Mouse (Mus musculus): ENCODE results near the gene Carmil3. TPM values are rescaled to one million over a fixed set of nuclear protein-coding genes. Genes with fewer than 3 reads are reported as not detected.
A peak's percentile ranks its signal among the peaks of the same experiment; 100 is the strongest.

Carmil3 gene
- total and polyA plus RNA-seq, 2 experiments from 2014 or later, result 0.56 to 6.1 TPM

DNA sequence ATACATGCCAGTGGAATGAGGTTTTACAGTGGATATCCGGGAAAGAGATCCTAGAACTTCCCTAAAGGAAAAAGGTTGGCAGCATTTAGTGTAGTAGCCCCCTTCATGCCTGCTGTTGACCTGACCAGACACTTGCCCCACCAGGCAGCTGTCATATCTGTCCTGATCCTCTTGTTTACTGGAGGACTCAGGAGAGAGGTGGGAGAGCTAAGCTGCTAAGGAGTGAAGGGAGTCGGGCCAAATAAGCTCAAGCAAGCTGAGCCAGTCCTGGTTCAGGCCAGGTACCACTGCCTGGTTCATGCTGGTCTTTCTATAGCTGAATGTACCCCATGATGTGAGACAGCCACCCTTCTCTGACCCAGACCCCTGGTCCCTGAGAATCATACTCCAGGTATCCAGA, 36.2 kb downstream of the Carmil3 start:
- no peak overlapping the region for H3K4me3 ChIP-seq (ENCODE audit: low read depth, low read length)
- H3K27ac ChIP-seq (ENCODE audit: low read depth), result no peak overlapping the region
- H3K27me3 ChIP-seq (ENCODE audit: control insufficient read depth, insufficient read depth, low read length), result peaks cover 27% of the 10 kb centered on the region
- H3K4me2 ChIP-seq (ENCODE audit: low read depth, low read length), result no peak overlapping the region
- no peaks in the 10 kb centered on the region for H3K9me3 ChIP-seq (replicated peaks; ENCODE audit: control insufficient read depth, low read length)
- TF ChIP-seq CTCF (IDR thresholded peaks at IDR 0.05; ENCODE audit: low read depth), result no peak
- TF ChIP-seq EP300 (IDR thresholded peaks at IDR 0.05; ENCODE audit: low read depth), result no peak
- no peak overlapping the region for H3K9ac ChIP-seq (replicated peaks; ENCODE audit: low read depth, low read length)
- WGBS, result 63% methylated on average over 2 of the region's 2 CpGs
- ATAC-seq (ENCODE audit: insufficient read depth, low read depth), result no peak
- peaks cover 10% of the 10 kb centered on the region; the same call in 1 of the 2 replicates for H3K4me1 ChIP-seq (ENCODE audit: control insufficient read depth, insufficient read depth)
- no peaks in the 10 kb centered on the region for H3K36me3 ChIP-seq (replicated peaks; ENCODE audit: control insufficient read depth, insufficient read depth, low read length)
- no peak for DNase-seq (ENCODE audit: low spot score)

DNA sequence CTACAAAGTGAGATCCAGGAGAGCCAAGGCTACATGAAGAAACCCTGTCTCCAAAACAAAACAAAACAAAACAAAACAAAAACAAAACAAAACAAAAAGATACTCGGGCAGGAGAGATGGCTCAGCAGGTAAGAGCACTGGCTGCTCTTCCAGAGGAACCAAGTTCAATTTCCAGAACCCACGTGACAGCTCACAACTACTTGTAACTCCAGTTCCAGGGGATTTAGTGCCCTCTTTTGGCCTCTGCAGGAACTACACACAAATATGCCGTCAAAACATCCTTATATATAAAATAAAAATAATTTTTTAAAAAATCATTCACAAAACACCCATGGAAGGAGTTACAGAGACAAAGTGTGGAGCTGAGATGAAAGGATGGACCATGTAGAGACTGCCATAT, 37.5 kb downstream of the Carmil3 start:
- H3K9me3 ChIP-seq (replicated peaks; ENCODE audit: control insufficient read depth, low read length), result no peaks in the 10 kb centered on the region
- H3K27ac ChIP-seq (ENCODE audit: low read depth), result no peak overlapping the region
- DNase-seq (ENCODE audit: low spot score) (no peak), ATAC-seq (ENCODE audit: insufficient read depth, low read depth) (no peak)
- H3K9ac ChIP-seq (replicated peaks; ENCODE audit: low read depth, low read length), result no peak overlapping the region
- WGBS, result 26% methylated on average over 3 of the region's 3 CpGs
- H3K36me3 ChIP-seq (replicated peaks; ENCODE audit: control insufficient read depth, insufficient read depth, low read length), result no peaks in the 10 kb centered on the region
- peaks cover 10% of the 10 kb centered on the region; the same call in 1 of the 2 replicates for H3K4me1 ChIP-seq (ENCODE audit: control insufficient read depth, insufficient read depth)
- TF ChIP-seq EP300 (IDR thresholded peaks at IDR 0.05; ENCODE audit: low read depth) (no peak), CTCF (IDR thresholded peaks at IDR 0.05; ENCODE audit: low read depth) (peak; percentile 48)
- H3K27me3 ChIP-seq (ENCODE audit: control insufficient read depth, insufficient read depth, low read length), result peaks cover 15% of the 10 kb centered on the region
- no peak overlapping the region for H3K4me3 ChIP-seq (ENCODE audit: low read depth, low read length)
- no peak overlapping the region for H3K4me2 ChIP-seq (ENCODE audit: low read depth, low read length)

DNA sequence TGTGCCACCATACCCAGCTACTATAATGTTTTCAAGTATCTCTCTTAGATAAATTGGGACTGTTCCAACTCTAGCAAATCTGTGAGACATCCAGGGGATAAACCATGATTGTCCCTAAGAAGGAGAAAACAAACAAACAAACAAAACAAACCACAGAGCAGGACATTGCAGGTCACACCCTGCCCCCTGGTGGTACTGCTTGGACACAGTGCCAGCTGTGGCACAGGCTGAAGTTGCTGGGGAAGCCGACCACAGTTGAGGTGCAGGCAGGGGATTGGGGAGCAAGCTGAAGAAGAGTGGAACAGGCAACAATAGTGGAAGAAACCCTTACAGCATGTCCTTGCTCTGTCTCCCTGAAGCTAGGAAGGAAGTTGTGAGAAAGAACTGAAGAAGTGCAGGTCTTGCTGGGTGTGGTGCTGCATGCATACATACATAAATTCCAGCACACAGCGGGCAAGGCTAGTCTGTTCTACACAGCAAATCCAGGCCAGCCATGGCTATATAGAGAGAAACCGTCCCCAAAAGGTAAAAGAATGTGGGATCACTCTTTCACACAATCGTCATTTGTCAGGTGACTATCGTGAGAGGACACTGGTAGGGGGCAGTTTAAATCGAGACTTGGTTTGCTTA, 45.8 kb downstream of the Carmil3 start:
- WGBS, result 41% methylated on average over 6 of the region's 6 CpGs
- Histone ChIP-seq H3K9ac (replicated peaks; ENCODE audit: low read depth, low read length) (no peak overlapping the region), H3K27me3 (ENCODE audit: control insufficient read depth, insufficient read depth, low read length) (no peaks in the 10 kb centered on the region), H3K4me3 (ENCODE audit: low read depth, low read length) (no peak overlapping the region), H3K36me3 (replicated peaks; ENCODE audit: control insufficient read depth, insufficient read depth, low read length) (no peaks in the 10 kb centered on the region), H3K9me3 (replicated peaks; ENCODE audit: control insufficient read depth, low read length) (no peaks in the 10 kb centered on the region), H3K27ac (ENCODE audit: low read depth) (no peak overlapping the region), H3K4me1 (ENCODE audit: control insufficient read depth, insufficient read depth) (peaks cover 8% of the 10 kb centered on the region), H3K4me2 (ENCODE audit: low read depth, low read length) (no peak overlapping the region)
- ATAC-seq (ENCODE audit: insufficient read depth, low read depth), result no peak
- DNase-seq (ENCODE audit: low spot score), result no peak
- TF ChIP-seq CTCF (IDR thresholded peaks at IDR 0.05; ENCODE audit: low read depth), result peak; percentile 83
- TF ChIP-seq EP300 (IDR thresholded peaks at IDR 0.05; ENCODE audit: low read depth), result no peak

DNA sequence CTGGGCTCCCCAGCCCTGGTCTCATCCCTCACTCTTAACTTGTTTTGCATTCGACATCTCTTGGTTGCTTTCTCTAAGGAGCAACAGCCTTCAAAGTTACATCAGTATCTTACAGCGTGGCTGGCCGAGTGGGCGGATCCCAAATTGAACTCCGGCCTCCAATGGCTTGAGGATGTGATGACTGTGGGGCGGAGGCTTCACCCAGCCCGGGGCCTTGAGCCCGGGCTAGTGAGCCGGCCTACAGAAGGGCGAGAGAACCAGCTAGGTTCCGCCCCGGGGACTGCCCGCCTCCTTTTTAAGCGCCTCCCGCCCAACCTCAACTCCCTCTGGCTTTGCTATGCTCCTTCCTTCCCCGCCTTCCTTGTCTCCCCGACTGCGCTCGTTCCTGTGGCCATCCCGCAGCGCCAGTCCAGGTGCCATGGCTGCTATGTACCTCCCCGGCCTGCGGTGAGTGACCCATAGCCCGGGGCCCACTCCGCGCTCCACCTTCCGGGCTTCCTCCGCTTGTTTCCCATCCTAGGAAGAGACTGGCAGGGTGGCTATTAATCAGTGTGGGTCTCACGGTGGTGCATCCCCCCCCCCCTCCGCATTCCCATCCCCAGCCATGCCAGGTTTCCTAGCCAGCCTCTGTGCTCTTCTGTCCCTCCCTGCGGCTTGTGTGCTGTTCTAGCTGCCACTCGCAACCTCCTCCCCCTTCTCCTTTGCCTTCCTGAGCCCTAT, 49.8 kb downstream of the Carmil3 start, which contains the start of gene Pck2:
Gene Pck2, plus strand, starts transcription at position 200 of the 720 bp plus-strand sequence.
- Histone ChIP-seq H3K36me3 (replicated peaks; ENCODE audit: control insufficient read depth, insufficient read depth, low read length) (peaks cover 20% of the 10 kb centered on the region), H3K9me3 (replicated peaks; ENCODE audit: control insufficient read depth, low read length) (no peaks in the 10 kb centered on the region), H3K4me2 (ENCODE audit: low read depth, low read length) (peak within 1 kb of the TSS; percentile 83), H3K27ac (ENCODE audit: low read depth) (peak within 1 kb of the TSS; percentile 87), H3K4me3 (ENCODE audit: low read depth, low read length) (peak within 1 kb of the TSS; percentile 73), H3K4me1 (ENCODE audit: control insufficient read depth, insufficient read depth) (peaks cover 13% of the 10 kb centered on the region), H3K27me3 (ENCODE audit: control insufficient read depth, insufficient read depth, low read length) (no peaks in the 10 kb centered on the region), H3K9ac (replicated peaks; ENCODE audit: low read depth, low read length) (peak within 1 kb of the TSS; percentile 77)
- no peak for TF ChIP-seq CTCF (IDR thresholded peaks at IDR 0.05; ENCODE audit: low read depth)
- TF ChIP-seq EP300 (IDR thresholded peaks at IDR 0.05; ENCODE audit: low read depth), result no peak
- ATAC-seq (ENCODE audit: insufficient read depth, low read depth) (peak; percentile 90), DNase-seq (ENCODE audit: low spot score) (peak; percentile 94)
- WGBS, result under 1% methylated on average over 32 of the region's 32 CpGs

DNA sequence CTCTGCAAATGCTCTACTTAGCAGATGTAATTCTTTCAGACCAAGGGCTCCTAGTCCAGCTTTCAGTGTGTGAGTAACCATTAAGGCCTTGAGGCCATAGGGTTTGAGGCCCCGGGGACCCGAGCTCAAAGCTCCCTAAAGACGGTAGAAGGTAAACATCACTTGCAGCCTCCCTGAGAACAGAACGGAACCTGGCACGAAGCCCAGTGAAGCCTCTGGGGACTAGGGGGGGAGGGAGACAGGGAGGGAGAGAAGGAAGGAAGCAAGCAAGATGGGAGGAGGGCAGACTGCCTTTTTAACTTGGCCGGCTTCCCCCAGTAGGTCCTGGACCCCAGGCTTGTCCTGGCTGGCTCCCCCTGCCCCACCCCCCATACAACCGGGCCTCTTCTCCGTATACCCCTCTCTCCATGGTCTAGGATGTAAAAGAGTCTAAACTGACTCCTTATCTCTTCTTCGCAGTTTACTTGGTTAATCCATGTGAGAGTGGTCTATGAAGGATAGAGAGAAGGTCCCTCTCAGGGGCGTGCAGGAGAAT, 50.4 kb downstream of the Carmil3 start:
- H3K4me2 ChIP-seq (ENCODE audit: low read depth, low read length), result peak overlapping the region; percentile 83
- no peaks in the 10 kb centered on the region for H3K9me3 ChIP-seq (replicated peaks; ENCODE audit: control insufficient read depth, low read length)
- H3K4me3 ChIP-seq (ENCODE audit: low read depth, low read length), result peak overlapping the region; percentile 73
- H3K27ac ChIP-seq (ENCODE audit: low read depth), result peak overlapping the region; percentile 87
- peaks cover 26% of the 10 kb centered on the region for H3K36me3 ChIP-seq (replicated peaks; ENCODE audit: control insufficient read depth, insufficient read depth, low read length)
- H3K27me3 ChIP-seq (ENCODE audit: control insufficient read depth, insufficient read depth, low read length), result no peaks in the 10 kb centered on the region
- WGBS, result 6% methylated on average over 10 of the region's 10 CpGs
- TF ChIP-seq CTCF (IDR thresholded peaks at IDR 0.05; ENCODE audit: low read depth) (no peak), EP300 (IDR thresholded peaks at IDR 0.05; ENCODE audit: low read depth) (0 out of 2 replicates have a peak, but pooled peaks have one; percentile 29)
- ATAC-seq (ENCODE audit: insufficient read depth, low read depth) (peak; percentile 45), DNase-seq (ENCODE audit: low spot score) (peak; percentile 67)
- peak overlapping the region; percentile 77 for H3K9ac ChIP-seq (replicated peaks; ENCODE audit: low read depth, low read length)
- peaks cover 13% of the 10 kb centered on the region for H3K4me1 ChIP-seq (ENCODE audit: control insufficient read depth, insufficient read depth)
